Mouse (Mus musculus) MN1 (cell line): ENCODE measurements at regions not wholly inside any gene's neighbourhood (a gene's known extent, or its start where the extent isn't known, plus 50 kb on each side); places are given as distances from the start of the nearest gene placed in this dataset.
"Not testable (repeated sequence)": the region's sequence is repeated elsewhere in the genome, so short reads cannot be mapped to it uniquely, and the experiment has no call there.

ENCODE experiments used
- DNase-seq: peaks from one replicate; pipeline ENCODE4 v3.0.0-alpha.2; 2016; ENCODE audit warnings: low spot score

DNA sequence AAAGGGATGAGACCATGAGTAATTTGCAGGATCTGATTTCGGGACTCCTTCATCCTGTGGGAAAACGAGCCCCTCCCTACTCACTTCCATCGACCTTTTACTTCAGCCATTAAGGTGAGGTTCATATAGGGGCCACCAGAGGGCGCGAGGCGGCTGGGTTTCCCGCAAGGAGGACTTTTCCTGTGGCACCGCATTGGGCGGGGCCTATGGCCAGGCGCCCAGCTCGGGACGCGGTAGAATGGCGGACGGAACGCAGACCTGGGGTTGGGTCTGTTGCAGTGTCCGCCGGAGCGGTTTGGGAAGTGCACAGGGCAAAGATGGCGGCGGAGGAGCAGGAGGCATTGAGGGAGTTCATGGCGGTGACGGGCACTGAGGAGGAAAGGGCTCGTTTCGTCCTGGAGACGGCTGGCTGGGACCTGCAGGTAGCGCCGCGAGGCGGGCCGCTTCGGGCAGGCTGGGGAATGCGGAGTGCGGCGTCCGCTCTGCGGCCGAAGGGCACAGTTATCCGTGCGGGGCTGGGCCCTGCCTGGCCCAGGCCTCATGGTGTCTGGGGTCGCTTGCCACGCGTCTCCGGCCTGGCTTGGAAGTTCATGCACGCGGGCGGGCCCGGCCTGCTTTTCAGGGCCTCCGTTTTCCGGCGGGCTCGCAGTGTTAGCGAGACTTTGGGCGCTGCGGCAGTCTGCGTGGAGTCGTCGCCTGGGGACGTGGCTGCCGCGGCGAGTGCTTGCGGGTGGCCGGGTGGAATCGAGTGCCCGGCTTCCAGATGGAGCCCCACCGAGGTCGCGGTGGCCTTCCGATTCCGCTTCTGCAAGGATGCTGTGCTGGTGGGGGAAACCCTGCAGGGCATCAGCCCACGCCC, 219.1 kb downstream of the Gm31371 start:
- peak; percentile 98 for DNase-seq

DNA sequence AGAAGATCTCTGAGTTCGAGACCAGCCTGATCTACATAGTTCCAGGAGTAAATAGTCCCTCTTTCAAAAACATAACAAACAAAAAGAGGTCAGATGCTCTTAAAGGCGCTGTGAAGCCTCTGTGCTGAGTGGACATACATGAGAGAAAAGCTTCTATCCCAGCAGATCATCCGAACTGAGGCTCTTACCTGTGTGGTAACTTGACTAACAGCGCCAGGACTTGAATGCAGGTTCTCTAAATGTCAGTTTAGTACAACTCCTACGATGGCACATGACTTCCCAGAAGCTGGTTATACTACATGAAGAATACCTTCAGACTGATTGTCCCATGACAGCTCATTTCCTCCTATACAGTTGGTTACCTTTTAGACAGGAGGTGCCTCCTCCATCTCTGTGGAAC, 220.4 kb downstream of the Gm31371 start:
- not testable (repeated sequence) for DNase-seq

DNA sequence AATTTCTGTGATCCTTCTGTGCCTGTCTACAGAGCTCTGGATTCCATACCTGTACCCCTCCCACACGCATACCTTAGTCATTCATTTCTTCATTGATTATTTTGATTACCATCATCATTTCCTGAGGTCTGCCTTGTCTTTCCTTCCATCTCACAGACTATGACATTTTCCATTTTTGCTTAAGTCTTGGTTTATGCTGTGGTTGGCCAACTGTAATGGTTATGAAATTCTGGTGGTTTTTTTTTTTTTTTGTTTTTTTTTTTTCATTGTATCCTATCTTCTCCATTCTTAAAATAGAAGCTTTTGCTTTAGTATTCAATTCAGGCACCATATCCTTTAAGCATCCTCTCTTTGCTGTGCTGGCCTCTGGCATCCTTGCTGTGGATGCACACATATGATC, 227.4 kb downstream of the Gm15319 start:
- DNase-seq: not testable (repeated sequence)

DNA sequence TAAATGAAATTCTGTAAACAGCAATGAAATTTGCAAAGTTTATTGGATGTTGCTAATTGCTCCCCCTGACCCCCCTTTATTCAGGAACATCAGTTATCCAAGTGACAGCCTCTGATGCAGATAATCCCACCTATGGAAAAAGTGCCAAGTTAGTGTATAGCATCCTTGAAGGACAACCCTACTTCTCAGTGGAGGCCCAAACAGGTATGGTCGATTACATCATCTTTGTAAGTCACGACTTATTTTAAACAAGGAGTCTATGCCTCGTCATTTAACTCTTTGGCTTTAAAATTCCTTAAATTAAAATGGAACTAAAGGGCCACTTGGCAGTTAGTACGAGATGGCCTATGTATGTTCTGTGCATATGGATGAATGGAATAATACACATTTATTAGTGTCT, 217.6 kb downstream of the Gm15319 start:
- DNase-seq: not testable (repeated sequence)

DNA sequence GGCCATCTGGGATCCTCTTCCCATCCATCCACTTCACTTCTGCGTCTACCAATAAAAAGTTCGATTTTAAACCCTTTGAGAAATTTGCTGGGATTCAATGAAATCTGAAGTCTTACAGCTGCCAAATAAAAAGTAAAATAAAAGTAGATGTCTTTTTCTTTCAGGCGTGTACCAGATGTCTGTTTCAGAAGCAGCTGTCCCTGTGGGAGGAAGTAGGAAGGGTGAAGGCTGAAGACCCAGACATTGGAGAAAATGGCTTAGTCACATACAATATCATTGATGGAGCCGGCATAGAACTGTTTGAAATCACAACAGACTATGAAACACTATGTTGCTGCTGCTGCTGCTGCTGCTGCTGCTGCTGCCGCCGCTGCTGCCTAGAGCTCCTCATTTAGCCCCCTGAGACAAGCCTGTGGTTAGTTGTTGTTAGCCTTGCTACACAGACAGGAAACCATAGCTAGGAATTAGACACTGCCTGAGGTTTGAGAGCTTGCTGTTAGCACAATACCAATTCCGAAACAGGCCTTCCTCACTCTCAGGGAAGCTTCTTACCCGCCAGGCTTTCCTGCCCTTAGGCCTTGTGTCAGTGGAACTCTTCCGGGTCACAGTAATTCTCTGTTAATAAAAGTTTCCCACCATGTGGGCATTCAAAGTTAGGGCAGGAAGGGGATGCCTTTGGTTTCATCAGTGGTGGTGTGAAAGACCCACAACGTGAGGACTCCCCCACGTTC, 211.5 kb downstream of the Gm15319 start:
- not testable (repeated sequence) for DNase-seq

DNA sequence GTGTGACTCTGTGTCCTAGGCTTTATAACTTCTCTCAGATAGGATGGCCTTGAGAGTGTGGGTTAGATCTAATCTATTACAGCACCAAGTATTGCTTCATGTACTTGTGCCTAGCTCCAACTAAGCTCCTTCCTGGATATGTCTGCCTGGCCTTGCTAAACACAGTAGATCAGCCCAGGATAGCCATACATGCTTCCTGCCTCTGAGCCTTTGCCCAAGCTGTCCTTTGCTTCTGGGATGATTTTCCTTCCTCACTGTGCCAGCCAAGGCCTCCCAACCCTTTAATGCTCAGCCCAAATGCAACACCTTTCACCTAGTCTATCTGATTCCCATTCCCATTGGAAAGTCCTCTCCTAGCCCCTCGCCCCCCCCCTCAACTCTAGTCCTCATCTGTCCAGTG, 208.9 kb downstream of the Gm15319 start:
- not testable (repeated sequence) for DNase-seq
